Mouse (Mus musculus) inflammation-experienced regulatory T-cells, adult 6 months (primary cell): Measurements from ENCODE around the gene Kcnj12. TPM values are rescaled to one million over a fixed set of nuclear protein-coding genes. Genes with fewer than 3 reads are reported as not detected.

Experiments used
- ATAC-seq: one replicate; pipeline ENCODE4 v1.8.0; 2017
- polyA plus RNA-seq, 3 experiments: library from polyadenylated mRNA; unstranded; fragments of 100-300 nt; shearing (Covaris generic); gene quantifications; one replicate each; pipeline ENCODE4 v1.2.1; 2017

The Kcnj12 gene
- polyA plus RNA-seq, 3 experiments from 2014 or later, result not detected

GRCm38 (mm10) chr11:61025594-61025993 is 3.2 kb downstream of the Kcnj12 start:
- no peak for ATAC-seq

GRCm38 (mm10) chr11:61026381-61026780 is 4.0 kb downstream of the Kcnj12 start:
- ATAC-seq, result no peak

DNA sequence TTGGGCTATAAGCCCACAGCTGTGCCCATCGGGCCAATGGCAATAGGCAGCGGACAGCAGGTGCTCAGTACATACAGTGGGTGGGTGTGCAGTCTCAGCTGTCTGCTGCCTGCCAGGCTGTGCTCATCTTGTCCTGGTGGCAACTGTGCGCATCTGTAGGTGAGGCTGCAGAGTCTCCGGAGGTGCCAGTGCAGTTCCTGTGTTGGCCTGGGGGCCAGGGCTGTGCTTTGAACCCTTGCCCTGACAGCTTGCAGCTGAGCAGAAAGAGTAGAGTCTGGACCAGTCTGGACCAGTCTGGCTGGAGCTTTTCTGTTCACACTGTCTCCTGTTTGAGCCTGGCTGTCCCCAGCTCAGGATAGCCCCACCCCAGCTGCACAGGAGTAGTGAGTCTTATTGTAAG is 4.8 kb downstream of the Kcnj12 start:
- ATAC-seq, result no peak

- no peak for ATAC-seq
These were observed 6.0 kb downstream of the Kcnj12 start for GRCm38 (mm10) chr11:61028211-61028950.

DNA sequence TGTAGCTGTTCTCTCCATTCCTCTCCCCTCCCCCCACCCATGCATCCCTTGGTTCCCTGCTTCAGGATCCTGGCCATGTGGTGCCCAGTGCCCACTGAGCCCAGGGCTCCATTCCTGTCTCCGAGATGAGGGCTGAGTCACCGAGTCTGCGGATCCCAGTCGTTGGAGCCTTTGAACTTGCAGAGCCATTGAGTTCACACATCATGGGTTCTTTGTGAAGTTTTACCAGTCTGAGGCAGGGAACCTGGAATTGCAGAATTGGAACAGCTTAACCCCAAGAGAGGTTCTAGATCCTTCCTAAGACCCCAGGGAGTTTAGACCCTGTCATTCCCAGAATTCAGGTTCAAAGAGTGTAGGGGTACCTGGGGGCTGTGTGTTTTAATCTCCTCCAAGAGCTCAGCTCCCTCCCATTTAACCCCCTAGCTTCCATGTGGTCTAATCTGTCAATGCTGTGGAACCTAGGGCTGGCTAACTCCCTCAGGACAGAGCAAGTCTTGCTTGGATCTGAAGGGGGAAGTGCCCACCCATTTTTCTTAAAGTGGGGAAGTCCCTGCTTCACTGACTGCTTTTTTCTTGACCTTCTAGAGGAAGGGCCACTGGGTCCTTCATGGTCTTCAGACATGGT is 6.9 kb downstream of the Kcnj12 start:
- ATAC-seq, result no peak

GRCm38 (mm10) chr11:61029864-61030595 is 7.7 kb downstream of the Kcnj12 start:
- no peak for ATAC-seq

DNA sequence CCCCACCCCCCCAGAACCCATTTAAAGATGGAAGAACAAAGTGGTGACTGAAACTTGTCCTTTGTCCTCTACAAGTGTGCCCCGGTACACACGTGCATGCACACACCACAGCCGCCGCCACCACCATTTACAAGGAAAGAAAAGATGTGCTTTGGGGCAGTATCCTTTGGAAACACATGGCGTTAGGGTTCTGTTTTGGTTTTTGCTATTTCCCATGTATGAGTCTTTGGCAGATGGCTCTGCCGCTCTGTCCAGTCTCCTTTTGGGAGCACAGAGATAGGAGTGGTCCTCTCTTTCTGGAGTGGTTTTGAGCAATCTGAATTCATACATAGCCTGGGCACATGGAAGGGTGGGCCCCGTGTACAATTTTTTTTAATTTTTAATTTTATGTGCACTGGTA is 8.8 kb downstream of the Kcnj12 start:
- no peak for ATAC-seq

- ATAC-seq, result no peak
These were observed 9.5 kb downstream of the Kcnj12 start for GRCm38 (mm10) chr11:61031658-61032445.

DNA sequence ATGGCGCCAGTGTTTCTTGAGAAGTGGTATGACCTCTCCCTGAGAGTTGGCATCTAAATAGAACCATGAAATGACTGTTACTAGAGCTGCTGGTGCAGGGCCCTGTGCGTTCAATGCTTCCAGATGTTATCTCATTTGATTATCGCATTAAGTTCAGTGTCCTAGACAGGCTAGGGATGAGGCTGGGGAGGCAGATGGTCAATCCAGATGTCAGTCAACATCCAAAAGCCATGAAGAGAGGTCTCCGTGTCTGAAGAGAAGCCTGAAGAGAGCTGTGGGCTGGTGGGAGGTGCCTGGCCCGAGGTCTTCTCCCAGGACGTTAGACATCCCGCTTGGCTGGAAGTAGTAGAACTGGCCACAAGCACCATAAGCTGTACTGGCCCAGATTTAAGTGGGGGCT is 10.1 kb downstream of the Kcnj12 start:
- no peak for ATAC-seq

- no peak for ATAC-seq
These were observed 10.8 kb downstream of the Kcnj12 start for GRCm38 (mm10) chr11:61033160-61033559.

- ATAC-seq, result no peak
These were observed 14.3 kb downstream of the Kcnj12 start for GRCm38 (mm10) chr11:61036639-61037038.

DNA sequence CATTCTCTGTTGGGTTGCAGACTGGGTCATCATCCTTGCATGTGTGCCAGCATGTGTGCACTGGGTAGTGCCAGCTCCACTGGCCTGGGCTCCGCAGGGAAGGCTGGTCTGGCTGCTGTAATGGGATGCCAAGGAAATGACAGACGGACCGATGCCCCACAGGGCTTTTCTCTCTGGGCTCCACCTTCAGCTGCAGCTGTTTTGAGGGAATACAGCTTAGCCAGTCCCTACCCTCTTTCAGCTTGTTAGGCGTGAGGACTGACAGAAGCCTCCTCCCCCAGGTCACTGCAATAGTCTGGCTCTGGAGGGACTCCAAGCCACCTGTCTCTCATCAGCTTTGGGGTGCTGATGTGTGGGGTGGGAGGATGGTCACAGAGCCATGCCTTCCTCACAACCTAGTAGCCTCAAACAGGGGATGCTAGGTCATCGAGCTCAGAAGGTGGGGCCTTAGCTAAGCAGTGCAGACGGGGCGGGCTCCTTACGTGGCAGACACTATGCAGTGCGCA is 16.0 kb downstream of the Kcnj12 start:
- no peak for ATAC-seq

DNA sequence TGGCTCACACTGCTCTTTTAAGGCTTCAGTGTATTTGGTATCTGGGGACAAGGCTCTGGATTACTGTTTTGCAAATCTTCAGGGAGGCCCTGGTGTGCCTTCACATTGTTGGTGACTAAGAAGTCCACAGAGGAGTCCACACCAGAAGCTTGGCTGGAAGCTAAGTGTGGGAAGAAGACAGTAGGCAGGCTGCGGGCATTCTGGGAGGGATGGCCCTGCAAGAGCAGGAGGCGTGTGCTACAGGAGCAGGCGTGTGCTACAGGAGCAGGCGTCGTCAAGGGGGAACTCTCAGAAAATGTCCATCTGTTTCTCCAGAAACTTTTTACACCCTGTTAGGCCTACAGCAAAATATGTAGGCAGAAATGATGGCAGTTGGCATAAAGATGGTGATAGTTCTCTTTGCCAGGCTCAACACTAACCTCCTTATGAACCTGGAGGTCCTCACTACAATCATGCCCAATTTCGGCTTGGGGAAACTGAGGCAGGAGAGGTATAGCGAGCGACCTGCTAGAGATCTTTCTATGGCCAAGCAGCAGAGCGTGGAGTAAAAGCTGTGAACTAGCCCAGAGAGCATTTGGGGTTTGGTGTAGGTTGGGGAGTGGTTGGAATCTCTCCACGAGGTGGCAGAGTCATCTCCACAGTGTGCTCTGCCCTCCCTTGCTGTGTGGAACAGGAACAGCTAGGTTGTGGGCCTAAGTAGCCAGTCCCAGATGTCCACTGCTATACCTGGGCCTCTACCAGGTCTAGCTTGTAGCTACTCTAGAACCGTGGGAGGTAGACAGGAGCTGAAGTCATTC is 18.7 kb downstream of the Kcnj12 start:
- no peak for ATAC-seq

DNA sequence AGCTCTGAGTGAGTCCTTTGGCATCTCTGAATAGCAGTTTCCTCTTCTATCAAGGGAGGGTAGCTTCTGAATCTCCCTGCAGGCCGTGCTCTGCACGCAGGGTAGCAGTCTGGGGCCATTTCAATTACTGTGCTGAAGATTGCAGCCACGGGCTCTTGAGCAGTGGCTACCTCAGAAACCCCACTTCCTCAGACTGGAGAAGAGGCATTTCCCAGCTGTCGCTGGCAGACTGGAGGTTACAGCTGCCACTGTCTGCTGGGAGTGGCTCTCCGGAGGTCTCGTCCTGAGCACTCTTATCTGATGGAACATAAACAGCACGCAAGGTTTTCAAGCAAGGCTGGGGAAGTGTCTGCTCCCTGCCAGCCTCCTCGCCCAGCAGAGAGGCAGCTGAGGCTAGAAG is 20.2 kb downstream of the Kcnj12 start:
- no peak for ATAC-seq

DNA sequence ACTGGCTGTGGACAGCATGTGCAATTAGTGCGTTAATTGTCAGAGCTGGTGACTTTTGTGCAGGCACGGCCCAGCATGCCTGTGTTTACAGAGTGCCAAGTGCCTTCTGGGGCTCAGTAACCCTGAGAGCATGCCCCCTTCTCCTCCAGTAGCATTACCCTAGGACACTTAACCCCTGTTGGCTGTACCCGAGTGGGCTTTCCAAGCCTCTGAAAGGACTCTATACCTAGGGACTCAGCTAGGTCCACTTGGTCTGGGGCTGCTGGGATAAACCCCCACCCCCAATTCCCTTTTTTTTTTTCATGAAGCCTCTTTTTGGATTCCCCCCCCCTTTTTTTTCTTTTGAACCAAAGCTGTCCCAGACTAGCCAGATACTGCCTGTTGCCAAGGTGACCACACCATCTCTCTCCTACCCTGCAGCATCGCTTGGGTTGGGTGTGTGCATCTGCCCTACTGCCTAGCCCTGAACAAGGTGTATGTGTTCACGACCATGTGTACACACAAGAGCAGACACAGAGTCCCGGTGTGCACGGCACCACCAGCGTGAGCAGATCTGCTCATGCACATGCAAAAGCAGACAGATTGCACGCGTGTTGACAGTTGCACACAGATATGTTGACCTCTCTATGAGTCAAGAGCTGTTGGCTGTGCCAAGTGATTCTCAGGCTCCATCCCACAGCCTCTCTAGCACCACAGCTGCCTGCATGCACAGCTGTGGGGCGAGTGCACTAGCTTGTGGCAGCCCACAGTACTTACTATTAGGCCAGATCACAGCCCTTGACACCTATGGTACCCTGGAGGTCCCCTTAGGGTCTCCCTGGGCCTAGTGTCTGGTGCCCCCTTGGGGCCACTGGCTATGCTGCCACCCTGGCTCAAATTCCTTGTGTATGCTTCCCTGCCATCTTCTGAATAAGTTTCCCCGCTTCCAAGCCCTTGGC is 21.0 kb downstream of the Kcnj12 start:
- ATAC-seq, result no peak

DNA sequence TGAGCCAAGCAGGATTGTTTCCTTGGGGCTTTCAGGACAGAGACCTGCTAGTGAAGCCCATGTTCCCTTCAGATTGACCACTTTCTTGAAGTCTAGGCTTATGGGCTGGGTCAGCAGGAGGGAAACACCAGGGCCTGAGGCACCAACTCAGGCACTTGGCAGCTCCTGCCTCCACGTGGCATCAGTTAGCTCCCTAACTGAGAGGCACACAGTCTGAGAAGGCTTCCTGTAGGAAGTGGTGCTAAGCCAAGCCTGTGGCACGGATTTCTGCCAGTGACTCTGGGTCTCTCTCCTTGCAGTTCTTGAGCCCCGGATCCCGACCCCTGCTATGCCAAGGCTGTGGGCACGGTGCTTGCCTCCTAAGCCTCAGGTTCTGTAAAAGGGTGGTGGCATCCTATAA is 22.4 kb downstream of the Kcnj12 start:
- ATAC-seq, result no peak

- no peak for ATAC-seq
These were observed 25.1 kb downstream of the Kcnj12 start for GRCm38 (mm10) chr11:61047441-61047840.

GRCm38 (mm10) chr11:61051151-61051550 is 28.8 kb downstream of the Kcnj12 start:
- no peak for ATAC-seq

DNA sequence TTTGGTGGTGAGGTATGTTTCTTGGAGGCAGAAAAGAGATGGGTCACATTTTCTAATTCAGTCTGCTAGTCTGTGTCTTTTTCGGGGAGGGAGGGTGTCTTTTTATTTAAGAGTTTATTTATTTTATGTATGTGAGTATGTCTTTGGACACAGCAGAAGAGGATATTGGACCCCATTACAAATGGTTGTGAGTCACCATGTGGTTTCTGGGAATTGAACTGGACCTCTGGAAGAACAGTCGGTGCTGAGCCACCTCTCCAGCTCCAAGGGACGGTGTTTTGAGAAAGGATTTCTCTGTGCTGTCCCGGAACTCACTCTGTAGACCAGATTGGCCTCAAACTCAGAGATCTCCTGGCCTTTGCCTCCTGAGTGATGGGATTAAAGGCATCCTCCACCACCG is 34.5 kb downstream of the Kcnj12 start:
- ATAC-seq, result no peak

GRCm38 (mm10) chr11:61059691-61060457 is 37.5 kb downstream of the Kcnj12 start:
- no peak for ATAC-seq
